Mouse (Mus musculus) frontal cortex, adult (tissue): ENCODE data around the gene Arhgap15.

Experiments used
- ATAC-seq: cut with Nextera tagmentation; 2 replicates; pipeline ENCODE4 v1.9.2; 2017; ENCODE audit warnings: mild to moderate bottlenecking, moderate library complexity, mixed read lengths; ENCODE audit not compliant: low TSS enrichment

Arhgap15 gene

GRCm38 (mm10) chr2:44437496-44438057 lies 689.0 kb downstream of the Arhgap15 start:
- peak; percentile 66; the same call in 1 of the 2 replicates for ATAC-seq

- no peak for ATAC-seq
These were observed 689.4 kb downstream of the Arhgap15 start for GRCm38 (mm10) chr2:44438070-44438469.

- ATAC-seq = no peak
These were observed 696.3 kb downstream of the Arhgap15 start for GRCm38 (mm10) chr2:44444938-44445337.
